In the genomic region with DNA sequence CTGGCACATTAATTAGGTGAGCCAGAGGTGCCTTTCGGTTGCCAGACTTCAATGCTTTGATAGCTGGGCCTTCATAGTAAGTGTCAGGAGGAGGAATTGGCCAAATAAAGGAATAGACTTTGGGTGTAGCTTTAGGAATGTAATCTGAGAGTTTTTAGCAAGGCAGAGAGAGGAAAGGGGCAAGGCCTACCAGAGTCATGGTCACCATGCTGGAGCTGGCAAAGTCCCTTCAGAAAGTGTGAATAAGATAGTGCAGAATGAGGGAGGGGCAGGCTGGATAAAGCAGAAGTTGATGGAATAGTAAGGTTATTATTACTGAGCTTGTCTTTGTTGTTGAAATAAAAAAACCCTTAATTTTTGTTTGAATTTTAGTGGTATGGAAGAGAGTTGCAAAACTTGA, we compare ENCODE assay signal across 9 mouse cellular contexts. TPM values are rescaled to one million over a fixed set of nuclear protein-coding genes. Genes with fewer than 3 reads are reported as not detected.
A peak's percentile ranks its signal among the peaks of the same experiment; 100 is the strongest.
DNase-seq lines count a peak whose midpoint lies in the region; ATAC-seq and TF ChIP-seq lines count a peak whose summit lies in the region.
"Had no signal": no experiment of that assay in that cellular context is flagged by ENCODE, and none has a peak within 500 bp of the region (broad histone marks: within the 10 kb centered on the region; RNA-seq: fewer than 3 reads in every experiment).

No protein-coding gene starts in this region.

- WGBS in spleen, adult 2 months: 40% methylated on average over 1 of the region's 1 CpGs
- WGBS in limb, embryonic 15.5 days: 18% methylated on average over 1 of the region's 1 CpGs
- 27% methylated on average over 1 of the region's 1 CpGs for WGBS in thymus, adult 2 months

- H3K9ac ChIP-seq in limb, embryonic 15.5 days: peak overlapping the region; percentile 85

- peaks cover 2% of the 10 kb centered on the region; the same call in 1 of the 2 replicates for H3K4me1 ChIP-seq in spleen, adult 2 months (ENCODE audit: control insufficient read depth, insufficient read depth, insufficient read length)
- H3K4me1 ChIP-seq in limb, embryonic 15.5 days: peaks cover 9% of the 10 kb centered on the region
- H3K4me1 ChIP-seq in thymus, adult 2 months (replicated peaks; ENCODE audit: control insufficient read depth, insufficient read depth, low read length): peaks cover 6% of the 10 kb centered on the region; the same call in 1 of the 2 replicates

- no peaks in the 10 kb centered on the region for H3K27me3 ChIP-seq in spleen, adult 2 months (ENCODE audit: control insufficient read depth, insufficient read depth, low read length)
- no peaks in the 10 kb centered on the region for H3K27me3 ChIP-seq in limb, embryonic 15.5 days
- no peaks in the 10 kb centered on the region for H3K27me3 ChIP-seq in thymus, adult 2 months (ENCODE audit: control insufficient read depth, insufficient read depth, low read length)

- peaks cover 5% of the 10 kb centered on the region; the same call in 1 of the 2 replicates for H3K36me3 ChIP-seq in spleen, adult 2 months (ENCODE audit: control insufficient read depth, insufficient read depth, low read length)
- H3K36me3 ChIP-seq in limb, embryonic 15.5 days: peaks cover 19% of the 10 kb centered on the region
- peaks cover 25% of the 10 kb centered on the region for H3K36me3 ChIP-seq in thymus, adult 2 months (ENCODE audit: control insufficient read depth, insufficient read depth, low read length)

- peak overlapping the region; percentile 64 for H3K4me2 ChIP-seq in limb, embryonic 15.5 days

- no peak overlapping the region for H3K27ac ChIP-seq in spleen, adult 2 months (ENCODE audit: insufficient read depth, low read length)
- peak overlapping the region; percentile 94 for H3K27ac ChIP-seq in limb, embryonic 15.5 days
- H3K27ac ChIP-seq in thymus, adult 2 months (ENCODE audit: control insufficient read depth, insufficient read depth, low read length): no peak overlapping the region

- no peak for ATAC-seq in limb, embryonic 15.5 days (ENCODE audit: insufficient number of reproducible peaks, low FRiP score, low TSS enrichment, low read depth)

- peak; percentile 26 for DNase-seq in adrenal gland, postnatal 14 days
- DNase-seq in adrenal gland, postnatal 25 days: no peak
- DNase-seq in spleen, adult 2 months (ENCODE audit: low read depth in 1 of 2, low spot score in 2 of 2): no peak
- no peak for DNase-seq in spleen, adult 12 weeks (ENCODE audit: low spot score)
- no peak for DNase-seq in right cerebral cortex, postnatal 36 days (ENCODE audit: low spot score in 2 of 2)
- DNase-seq in thymus, adult 2 months: no peak
- DNase-seq in kidney, postnatal 14 days: no peak

- H3K9me3 ChIP-seq in limb, embryonic 15.5 days: no peaks in the 10 kb centered on the region

- no peak for TF ChIP-seq CTCF in spleen, adult 2 months (IDR thresholded peaks at IDR 0.05; ENCODE audit: extremely low read depth, insufficient read depth, insufficient read length, insufficient replicate concordance)
- no peak for TF ChIP-seq CTCF in thymus, adult 2 months (IDR thresholded peaks at IDR 0.05; ENCODE audit: borderline replicate concordance, control insufficient read depth, extremely low read depth, insufficient read depth, low read length, poor library complexity)

- no peak for TF ChIP-seq POLR2A in spleen, adult 2 months (IDR thresholded peaks at IDR 0.05; ENCODE audit: low read depth, low read length)
- TF ChIP-seq POLR2A in thymus, adult 2 months (IDR thresholded peaks at IDR 0.05; ENCODE audit: control insufficient read depth, extremely low read depth, insufficient read depth, low read length, poor library complexity): no peak

- peak overlapping the region; percentile 71 for H3K4me3 ChIP-seq in spleen, adult 2 months (ENCODE audit: extremely low read depth, insufficient read depth, insufficient read length)
- H3K4me3 ChIP-seq in limb, embryonic 15.5 days: peak overlapping the region; percentile 79
- no peak overlapping the region for H3K4me3 ChIP-seq in thymus, adult 2 months (ENCODE audit: control insufficient read depth, insufficient read depth, low read length)

RNA-seq across cellular contexts. Expression of a gene that starts 1.0 kb away (rescaled TPM):
- total RNA-seq in adrenal gland, postnatal 14 days (2021): 18.5 and 23.8 TPM in 2 replicates
- 23.6 TPM in 2 replicates for total RNA-seq in adrenal gland, postnatal 25 days (2021)
- 1.1 and 1.5 TPM in 2 replicates for polyA plus RNA-seq in spleen, adult 2 months (2012; rRNA removed)
- 14.7 and 16.6 TPM in 2 replicates for polyA plus RNA-seq in limb, embryonic 15.5 days (2015; fragmentation: Nextera tagmentation; extraction: Ambion mirVana)
- 4.4 and 4.5 TPM in 2 replicates for polyA plus RNA-seq in thymus, adult 2 months (2012; rRNA removed)

RNA-seq across cellular contexts. Expression of a gene that starts 13.5 kb away (rescaled TPM):
- not detected in 2 replicates for total RNA-seq in adrenal gland, postnatal 14 days (2021)
- total RNA-seq in adrenal gland, postnatal 25 days (2021): not detected in 2 replicates
- not detected in 2 replicates for polyA plus RNA-seq in spleen, adult 2 months (2012; rRNA removed)
- polyA plus RNA-seq in limb, embryonic 15.5 days (2015; fragmentation: Nextera tagmentation; extraction: Ambion mirVana): not detected in 2 replicates
- not detected in 2 replicates for polyA plus RNA-seq in thymus, adult 2 months (2012; rRNA removed)
- total RNA-seq: heart, adult 18-20 months had no signal
